Mouse (Mus musculus) spleen, adult 2 months (tissue): ENCODE data around the gene Pls1. TPM values are rescaled to one million over a fixed set of nuclear protein-coding genes. Genes with fewer than 3 reads are reported as not detected.

ENCODE experiments used
- DNase-seq, 2 experiments: peaks; one replicate each; pipeline versions ENCODE4 v3.0.0 to v3.0.0-alpha.2; 2012 to 2021; ENCODE audit warnings: low spot score in 2 of 2, low read depth in 1 of 2
- H3K27ac ChIP-seq: fragments of 200-500 bp; 2 replicates; pipeline ENCODE4 v1.5.1; 2012; ENCODE audit warnings: low read length, inconsistent platforms; ENCODE audit not compliant: insufficient read depth
- H3K27me3 ChIP-seq: fragments of 200-500 bp; 2 replicates; pipeline ENCODE4 v1.6.1; 2012; ENCODE audit warnings: mild to moderate bottlenecking, moderate library complexity, low read length, inconsistent platforms; ENCODE audit not compliant: control insufficient read depth, insufficient read depth
- H3K36me3 ChIP-seq: fragments of 200-500 bp; 2 replicates; pipeline ENCODE4 v1.6.1; 2012; ENCODE audit warnings: mild to moderate bottlenecking, low read length, inconsistent platforms; ENCODE audit not compliant: control insufficient read depth, insufficient read depth
- H3K4me1 ChIP-seq: fragments of 200-500 bp; 2 replicates; pipeline ENCODE4 v1.6.1; 2011; ENCODE audit warnings: inconsistent platforms; ENCODE audit not compliant: control insufficient read depth, insufficient read depth, insufficient read length
- H3K4me3 ChIP-seq: fragments of 200-500 bp; 2 replicates; pipeline ENCODE4 v1.5.1; 2011; ENCODE audit warnings: mild to moderate bottlenecking, inconsistent platforms; ENCODE audit not compliant: insufficient read depth, insufficient read length; ENCODE audit errors: extremely low read depth
- CTCF ChIP-seq: fragments of 200-500 bp; IDR thresholded peaks from 2 replicates; pipeline ENCODE4 v1.5.1; 2011; ENCODE audit warnings: mild to moderate bottlenecking, inconsistent platforms; ENCODE audit not compliant: insufficient read depth, insufficient read length, insufficient replicate concordance; ENCODE audit errors: extremely low read depth
- POLR2A ChIP-seq: fragments of 200-500 bp; IDR thresholded peaks from 2 replicates; pipeline ENCODE4 v1.6.1; 2011; ENCODE audit warnings: low read depth, low read length, inconsistent platforms
- whole genome bisulfite sequencing: fragments of 180-500 bp; shearing (Covaris S2); methylation state at CpG from one replicate; pipeline ENCODE4 v1.1.7; 2018; 5-methylcytosine and 5-hydroxymethylcytosine counted together
- polyA plus RNA-seq: library from polyadenylated mRNA; depleted of rRNA; stranded (reverse); fragments of >200 nt; gene quantifications from 2 replicates; pipeline ENCODE4 v1.2.3, GENCODE M21; 2012; rRNA removed

Pls1 gene
- polyA plus RNA-seq, 1 experiment, result 0.49 TPM

DNA sequence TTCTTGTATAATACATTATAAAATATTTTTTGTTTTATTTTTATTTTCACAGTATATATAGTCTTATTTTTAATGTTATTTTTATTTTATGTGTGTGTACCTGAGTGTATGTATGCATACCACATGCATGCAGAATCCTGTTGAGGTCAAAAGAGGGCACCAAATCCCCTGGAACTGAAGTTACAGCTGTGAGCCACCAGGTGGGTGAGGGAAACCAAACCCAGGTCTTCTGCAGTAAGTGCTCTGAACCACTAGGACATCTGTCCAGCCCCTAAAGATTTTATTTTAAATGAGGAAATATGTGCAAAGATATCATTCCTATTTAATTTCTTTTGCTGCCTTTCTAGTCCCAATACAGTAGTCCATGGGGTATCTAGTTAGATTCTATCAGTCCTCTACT, 136.2 kb downstream of the Pls1 start:
- Histone ChIP-seq H3K27ac (no peak overlapping the region), H3K4me3 (no peak overlapping the region), H3K36me3 (no peaks in the 10 kb centered on the region), H3K4me1 (no peaks in the 10 kb centered on the region), H3K27me3 (no peaks in the 10 kb centered on the region)
- TF ChIP-seq CTCF (no peak), POLR2A (no peak)
- no peak for DNase-seq

GRCm38 (mm10) chr9:95705371-95705770, 139.7 kb downstream of the Pls1 start:
- Histone ChIP-seq H3K27me3 (no peaks in the 10 kb centered on the region), H3K27ac (no peak overlapping the region), H3K4me1 (no peaks in the 10 kb centered on the region), H3K4me3 (no peak overlapping the region), H3K36me3 (no peaks in the 10 kb centered on the region)
- 92% methylated on average over 5 of the region's 5 CpGs for WGBS
- DNase-seq, result no peak
- TF ChIP-seq CTCF (no peak), POLR2A (no peak)

- 64% methylated on average over 3 of the region's 3 CpGs for WGBS
Observed at GRCm38 (mm10) chr9:95704078-95704477, 141.0 kb downstream of the Pls1 start.

More at GRCm38 (mm10) chr9:95704078-95704477, 141.0 kb downstream of the Pls1 start:
- no peaks in the 10 kb centered on the region for H3K4me1 ChIP-seq
- no peak overlapping the region for H3K27ac ChIP-seq
- DNase-seq, result no peak
- no peaks in the 10 kb centered on the region for H3K36me3 ChIP-seq
- no peak overlapping the region for H3K4me3 ChIP-seq
- no peaks in the 10 kb centered on the region for H3K27me3 ChIP-seq
- TF ChIP-seq POLR2A (no peak), CTCF (no peak)

Other genes with a start within 250 kb of the Pls1 start
- 0.40 and 0.69 TPM in 2 replicates for gene Pcolce2, start 207.7 kb downstream of the Pls1 start, polyA plus RNA-seq
- gene Trpc1, start 94.9 kb downstream of the Pls1 start, polyA plus RNA-seq, result 0.60 and 1.0 TPM in 2 replicates
- 1.4 and 2.3 TPM in 2 replicates for gene Atr, start 12.3 kb upstream of the Pls1 start, polyA plus RNA-seq
- gene Xrn1, start 109.4 kb upstream of the Pls1 start, polyA plus RNA-seq, result 2.5 and 3.0 TPM in 2 replicates